Mouse (Mus musculus): ENCODE measurements around the gene Tmprss6. TPM values are rescaled to one million over a fixed set of nuclear protein-coding genes. Genes with fewer than 3 reads are reported as not detected.

Gene Tmprss6
- total RNA-seq, 2 experiments from 2014 or later, result not detected

DNA sequence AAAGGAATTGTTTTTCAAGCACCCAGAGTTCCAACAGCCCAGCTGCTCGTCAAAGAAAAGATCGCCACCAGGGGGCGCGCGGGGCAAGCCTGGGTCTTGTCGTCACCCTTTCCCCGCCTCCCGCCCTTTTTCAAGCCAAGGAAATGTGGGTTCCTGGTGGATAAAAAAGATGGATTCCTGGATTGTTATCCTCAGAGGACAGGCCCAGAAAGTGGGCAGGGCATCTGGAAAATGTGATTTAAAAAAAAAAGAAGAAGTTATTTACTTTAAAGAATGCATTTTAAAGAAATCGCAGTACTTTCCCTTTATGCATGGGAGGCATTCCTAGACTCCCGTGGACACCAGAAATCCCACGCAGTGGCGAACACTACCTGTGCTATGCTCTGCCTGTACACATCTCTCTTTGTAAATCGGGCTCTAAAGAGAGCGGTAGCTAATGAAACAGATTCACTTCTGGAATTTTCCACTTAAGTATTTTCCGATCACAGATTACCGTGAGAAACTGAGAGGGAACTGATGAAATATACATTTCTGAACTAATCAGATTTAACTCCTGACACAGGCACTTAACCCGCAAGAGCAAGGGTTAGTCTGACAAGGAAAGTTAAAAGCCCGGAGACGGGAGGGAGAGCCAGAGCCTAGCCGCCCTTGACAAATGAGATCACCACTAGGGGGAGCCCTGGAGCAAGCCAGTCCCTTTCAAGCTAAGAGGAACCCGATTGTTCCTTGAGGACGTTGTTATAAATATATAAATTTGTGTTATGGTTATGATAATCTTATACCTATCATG is 20.5 kb downstream of the Tmprss6 start:
- peak; percentile 98 to 99 for DNase-seq (ENCODE audit: low spot score in 2 of 2)

DNA sequence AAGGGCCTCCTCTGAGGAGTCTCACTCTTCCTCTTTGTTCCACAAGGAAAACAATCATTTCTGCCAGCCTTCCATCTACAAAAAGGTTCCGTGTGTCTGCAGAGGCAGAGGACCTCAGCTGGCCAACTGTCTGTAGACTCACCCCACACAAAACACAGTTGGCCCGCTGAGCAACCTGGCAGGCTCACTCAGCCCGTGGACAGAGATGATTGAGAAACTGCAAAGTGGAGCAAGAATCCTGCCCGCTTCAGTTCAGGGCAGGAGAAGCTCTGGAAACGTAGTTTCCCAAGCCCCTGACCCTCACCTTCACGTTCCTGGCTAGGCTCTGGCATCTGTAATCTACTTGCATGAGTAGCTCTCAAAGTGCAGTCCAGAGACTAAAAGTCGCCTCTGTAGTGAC is 21.3 kb downstream of the Tmprss6 start:
- no peak for DNase-seq (ENCODE audit: low spot score in 2 of 2)

DNA sequence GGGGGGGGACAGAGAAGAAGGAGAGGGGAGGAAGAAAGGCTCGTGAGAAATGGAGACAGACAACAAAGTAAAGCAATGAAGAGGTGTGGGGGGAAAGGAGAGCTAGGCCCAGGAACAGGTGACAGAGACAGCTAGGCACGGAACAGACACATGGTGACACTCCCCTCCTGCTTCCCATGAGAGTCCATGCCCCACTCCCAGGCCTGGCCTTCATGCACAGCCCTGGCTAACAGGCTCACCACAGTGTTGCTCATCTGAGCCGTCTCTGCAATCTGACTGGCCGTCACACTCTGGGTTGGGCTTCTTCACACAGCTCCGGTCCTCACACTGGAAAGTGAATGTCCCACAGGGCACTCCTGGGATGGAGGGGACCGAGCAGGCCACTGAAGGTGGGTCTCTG is 24.6 kb downstream of the Tmprss6 start:
- DNase-seq (ENCODE audit: low spot score in 2 of 2), result no peak

DNA sequence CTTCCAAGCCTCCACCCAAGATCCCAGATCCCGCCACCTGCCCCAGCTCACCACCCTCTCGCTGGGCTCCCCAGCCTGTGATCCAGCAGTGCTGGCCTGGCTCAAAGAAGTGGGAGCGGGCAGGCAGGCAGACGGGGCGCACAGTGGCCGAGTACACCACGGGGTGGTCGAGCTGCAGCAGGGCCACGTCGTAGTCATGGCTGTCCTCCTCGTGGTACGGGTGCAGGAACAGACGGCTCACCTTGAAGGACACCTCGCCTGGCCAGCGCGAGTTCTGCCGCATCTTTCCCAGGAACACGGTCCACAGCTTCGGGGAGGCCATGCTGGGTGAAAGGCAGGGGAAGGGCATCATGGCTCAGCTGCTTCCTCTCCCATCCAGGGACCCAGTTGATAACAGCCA is 26.2 kb downstream of the Tmprss6 start:
- peak in 1 of 2 experiments; percentile 13 for DNase-seq (ENCODE audit: low spot score in 2 of 2)

DNA sequence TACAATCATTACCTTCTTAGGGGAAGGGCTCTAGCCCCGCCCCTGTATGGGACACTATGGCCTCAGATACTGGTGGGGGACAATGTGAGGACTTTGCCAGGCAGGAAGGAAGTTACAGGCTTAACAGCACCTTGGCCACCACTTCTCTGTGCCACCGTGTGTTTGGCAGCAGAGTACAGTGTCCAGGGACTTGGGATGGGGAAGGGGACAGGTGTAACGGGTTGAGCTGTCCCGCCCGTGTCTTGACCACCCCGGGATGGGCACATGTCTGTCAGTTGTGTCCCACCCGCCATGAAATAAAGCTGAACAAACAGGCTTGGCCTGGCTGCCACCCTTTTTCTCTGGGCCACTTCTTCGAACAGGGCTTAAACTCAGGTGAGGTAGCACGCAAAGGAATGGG is 29.5 kb downstream of the Tmprss6 start:
- peak in 1 of 2 experiments; percentile 15 for DNase-seq (ENCODE audit: low spot score in 2 of 2)

DNA sequence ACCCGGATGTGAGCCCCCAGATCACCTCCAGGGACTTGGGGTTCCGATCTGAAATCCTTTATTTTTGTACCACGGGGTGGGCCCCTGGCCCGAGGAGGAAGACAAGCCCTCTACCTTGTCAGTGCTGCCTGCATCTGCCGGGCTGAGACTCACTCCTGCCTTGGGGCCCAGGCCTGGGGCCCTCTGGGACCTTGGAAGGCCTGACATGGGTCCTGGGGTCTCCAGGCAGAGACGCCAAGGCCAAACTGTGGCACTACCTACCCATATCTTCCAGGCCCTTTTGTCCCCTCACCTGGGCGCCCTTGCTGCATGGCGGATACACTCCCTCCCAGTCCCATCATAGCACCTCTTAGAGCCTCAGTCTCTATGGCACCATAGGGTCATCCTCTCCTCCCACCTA is 29.9 kb downstream of the Tmprss6 start:
- peak in 1 of 2 experiments; percentile 14 for DNase-seq (ENCODE audit: low spot score in 2 of 2)

DNA sequence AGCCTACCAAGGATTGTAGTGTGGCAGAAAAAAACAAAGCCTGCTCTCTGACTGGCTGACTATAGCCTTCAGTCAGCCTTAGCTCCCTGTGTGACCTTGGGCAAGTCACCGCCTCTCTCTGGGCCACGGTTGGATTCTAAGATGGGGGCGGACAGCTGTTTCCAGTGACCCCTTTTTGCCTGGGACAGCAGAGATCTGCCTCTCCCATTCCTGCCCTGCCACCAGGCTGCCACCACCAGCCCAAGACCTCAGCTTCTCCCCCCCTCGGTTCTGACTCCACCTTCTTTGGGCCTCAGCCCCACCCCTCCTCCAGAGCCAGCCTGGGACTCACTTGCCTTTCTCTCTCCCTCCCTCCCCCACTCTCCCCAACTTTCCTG is 30.4 kb downstream of the Tmprss6 start:
- DNase-seq (ENCODE audit: low spot score in 2 of 2), result peak in 1 of 2 experiments; percentile 25

DNA sequence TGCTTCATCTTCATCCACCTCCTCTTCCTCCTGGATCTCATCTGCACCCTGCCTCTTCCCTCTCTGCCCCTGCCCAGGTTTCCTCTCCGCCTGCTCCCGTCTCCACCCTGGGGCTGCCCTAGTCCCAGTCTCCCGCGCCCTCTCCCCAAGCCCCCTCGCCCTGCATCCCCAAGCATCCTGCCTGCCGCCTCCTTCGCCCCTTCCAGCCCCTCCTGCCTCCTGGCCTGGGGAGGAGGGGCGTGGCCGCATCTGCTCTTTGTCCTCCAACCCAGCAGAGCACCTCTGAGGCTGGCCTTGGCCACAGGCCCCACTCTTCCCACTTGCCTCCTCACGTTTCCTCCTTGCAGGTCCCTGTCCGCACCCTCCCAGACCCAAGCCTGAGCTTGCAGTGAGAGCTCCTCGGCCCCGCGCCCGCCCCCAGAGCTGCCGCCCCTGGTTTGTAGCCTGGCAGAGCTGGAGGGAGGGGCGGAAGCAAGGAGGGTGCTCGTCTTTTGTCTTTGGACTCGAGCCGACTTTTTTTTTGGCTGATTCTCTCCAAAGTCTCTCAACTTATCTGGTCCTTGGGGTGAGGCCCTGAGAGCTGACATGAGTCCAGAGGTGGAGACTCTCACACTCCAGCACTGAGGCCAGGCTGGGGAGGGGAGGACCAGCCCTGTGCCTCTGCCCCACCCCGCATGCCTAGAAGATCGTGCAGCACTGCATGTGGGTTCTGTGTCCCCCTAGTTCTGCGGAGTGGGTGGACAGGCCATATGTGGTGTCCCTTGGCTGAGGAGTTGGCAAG is 31.0 kb downstream of the Tmprss6 start:
- DNase-seq (ENCODE audit: low spot score in 2 of 2), result peak in 1 of 2 experiments; percentile 50

DNA sequence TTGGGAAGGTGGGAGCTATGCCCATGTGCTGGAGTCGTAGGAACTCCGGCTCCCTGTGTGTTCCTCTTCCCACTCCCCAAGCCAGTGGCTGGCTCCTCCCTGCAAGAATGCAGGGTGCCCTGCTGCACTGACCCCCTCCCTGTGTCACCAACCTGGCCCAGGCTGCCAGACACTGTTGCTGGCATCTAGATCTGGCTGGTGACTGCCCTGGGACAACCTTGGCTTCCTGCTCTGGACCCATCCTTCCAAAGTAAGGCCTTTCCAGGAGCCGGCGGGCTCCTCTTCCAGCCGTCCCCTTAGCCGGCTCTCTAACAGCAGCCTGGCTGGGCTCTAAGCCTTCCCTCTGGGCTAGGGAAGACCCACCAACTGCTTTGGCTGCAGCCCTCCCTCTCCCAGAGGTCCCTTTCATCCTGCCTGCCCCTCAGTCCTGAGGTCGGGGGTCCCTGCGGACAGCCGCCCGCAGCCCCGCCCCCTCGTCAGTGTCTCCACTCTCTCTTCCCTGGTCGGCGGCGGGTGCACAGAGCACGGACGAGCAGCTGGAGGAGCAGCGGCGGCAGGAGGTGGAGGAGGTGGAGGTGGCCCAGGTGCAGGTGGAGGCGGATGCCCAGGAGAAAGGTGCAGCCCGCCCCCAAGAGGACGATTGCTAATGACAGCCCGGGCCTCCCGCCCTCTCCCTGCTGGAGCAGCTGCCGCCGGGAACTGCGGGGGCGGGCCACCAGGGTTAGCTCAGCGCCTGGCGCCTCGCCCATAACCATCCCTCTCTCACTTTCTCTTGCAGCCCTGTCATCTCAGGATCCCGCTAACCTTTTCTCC is 31.8 kb downstream of the Tmprss6 start:
- DNase-seq (ENCODE audit: low spot score in 2 of 2), result peak; percentile 80 to 86

DNA sequence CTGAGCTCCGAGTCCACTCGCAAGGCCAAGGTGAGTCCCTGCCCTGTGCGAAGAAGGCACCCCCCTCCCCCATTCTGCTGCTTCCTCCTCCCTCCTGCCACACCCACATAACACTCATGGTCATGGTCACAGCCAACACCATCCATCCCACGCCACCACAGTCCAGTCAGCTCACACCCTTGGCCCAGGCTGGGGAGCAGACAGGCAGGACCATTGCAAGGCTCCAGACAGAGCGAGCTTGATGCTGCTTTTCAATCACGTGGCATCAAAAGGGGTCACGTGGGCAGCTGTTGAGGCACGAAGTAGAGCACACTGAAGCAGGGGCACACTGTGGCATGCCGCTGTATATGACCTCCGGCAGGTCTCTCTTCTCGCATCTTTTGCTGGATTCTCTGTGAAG is 32.8 kb downstream of the Tmprss6 start:
- peak in 1 of 2 experiments; percentile 25 for DNase-seq (ENCODE audit: low spot score in 2 of 2)

DNA sequence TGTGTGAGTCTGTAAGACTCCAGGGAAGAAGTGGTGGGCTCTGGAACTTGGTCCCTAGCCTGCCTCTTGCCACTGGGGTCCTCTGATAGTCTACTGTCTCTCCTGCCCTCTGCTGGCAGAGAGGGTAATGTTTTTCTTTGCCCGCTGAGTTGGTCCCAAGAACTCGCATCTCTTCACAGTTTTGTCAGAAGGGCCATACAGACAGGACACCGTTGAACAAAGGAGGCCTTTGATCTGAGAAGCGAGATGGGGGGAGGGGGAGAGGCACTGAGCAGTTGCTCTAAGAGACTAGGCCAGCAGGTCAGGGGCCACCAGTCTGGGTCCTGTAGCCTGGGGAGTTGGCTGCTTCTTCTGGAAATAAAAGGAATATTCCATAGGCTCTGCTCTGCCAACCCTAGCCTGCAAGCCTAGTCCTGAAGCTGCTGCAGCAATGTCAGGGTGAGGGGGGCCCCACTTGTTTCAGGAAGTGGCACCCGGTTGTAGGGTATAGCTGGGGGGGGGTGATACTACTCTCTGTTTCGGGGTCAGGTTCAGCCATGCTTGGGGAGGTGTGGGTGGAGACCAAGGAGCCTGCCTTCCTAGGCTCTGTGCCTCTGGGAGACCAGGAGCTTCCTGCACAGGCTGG is 33.4 kb downstream of the Tmprss6 start:
- peak; percentile 73 to 77 for DNase-seq (ENCODE audit: low spot score in 2 of 2)

DNA sequence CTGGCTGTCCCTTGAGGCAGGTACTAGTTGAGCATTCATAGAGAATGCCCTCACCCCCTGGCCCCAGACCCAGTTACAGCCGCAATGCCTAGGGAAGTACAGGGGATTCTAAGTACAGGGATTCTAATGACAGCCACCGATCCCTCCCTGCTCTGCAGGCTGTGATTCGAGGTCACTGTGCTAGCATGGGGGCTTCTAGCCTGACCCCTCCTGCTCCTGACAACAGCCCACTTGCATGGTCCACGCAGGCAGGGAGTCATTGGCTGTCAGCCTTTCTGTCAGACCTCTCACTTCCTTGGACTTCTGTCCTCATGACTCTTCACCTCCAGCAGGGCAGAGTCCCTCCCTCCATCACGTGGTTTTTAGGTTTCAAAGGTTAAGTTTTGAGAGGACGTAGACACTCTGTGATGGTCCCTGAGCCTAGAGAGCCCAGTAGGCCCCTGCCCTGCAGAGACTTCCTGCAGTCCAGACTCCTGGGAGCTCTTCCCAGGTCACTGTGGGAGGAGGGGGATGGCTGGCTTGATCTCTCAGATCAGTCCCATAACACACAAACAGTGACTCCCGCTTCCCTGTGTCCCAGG is 36.8 kb downstream of the Tmprss6 start:
- DNase-seq (ENCODE audit: low spot score in 2 of 2), result no peak

DNA sequence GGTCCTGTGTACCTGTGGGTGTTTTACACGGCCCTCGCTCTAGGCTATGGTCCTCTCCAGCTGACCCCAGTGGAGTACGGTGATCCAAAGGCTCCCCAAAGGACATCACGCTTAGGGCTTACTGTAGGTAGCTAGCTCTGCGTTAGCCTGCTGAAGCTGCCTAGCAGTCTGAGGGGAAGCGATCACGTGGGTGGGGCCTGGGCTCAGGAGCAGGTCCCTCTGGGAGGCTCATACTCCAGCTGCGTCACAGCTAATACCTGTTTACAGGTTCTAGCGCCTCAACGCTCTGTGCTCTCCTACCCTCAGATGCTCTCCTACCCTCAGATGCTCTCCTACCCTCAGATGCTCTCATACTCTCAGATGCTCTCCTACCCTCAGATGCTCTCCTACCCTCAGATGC is 37.6 kb downstream of the Tmprss6 start:
- no peak for DNase-seq (ENCODE audit: low spot score in 2 of 2)

DNA sequence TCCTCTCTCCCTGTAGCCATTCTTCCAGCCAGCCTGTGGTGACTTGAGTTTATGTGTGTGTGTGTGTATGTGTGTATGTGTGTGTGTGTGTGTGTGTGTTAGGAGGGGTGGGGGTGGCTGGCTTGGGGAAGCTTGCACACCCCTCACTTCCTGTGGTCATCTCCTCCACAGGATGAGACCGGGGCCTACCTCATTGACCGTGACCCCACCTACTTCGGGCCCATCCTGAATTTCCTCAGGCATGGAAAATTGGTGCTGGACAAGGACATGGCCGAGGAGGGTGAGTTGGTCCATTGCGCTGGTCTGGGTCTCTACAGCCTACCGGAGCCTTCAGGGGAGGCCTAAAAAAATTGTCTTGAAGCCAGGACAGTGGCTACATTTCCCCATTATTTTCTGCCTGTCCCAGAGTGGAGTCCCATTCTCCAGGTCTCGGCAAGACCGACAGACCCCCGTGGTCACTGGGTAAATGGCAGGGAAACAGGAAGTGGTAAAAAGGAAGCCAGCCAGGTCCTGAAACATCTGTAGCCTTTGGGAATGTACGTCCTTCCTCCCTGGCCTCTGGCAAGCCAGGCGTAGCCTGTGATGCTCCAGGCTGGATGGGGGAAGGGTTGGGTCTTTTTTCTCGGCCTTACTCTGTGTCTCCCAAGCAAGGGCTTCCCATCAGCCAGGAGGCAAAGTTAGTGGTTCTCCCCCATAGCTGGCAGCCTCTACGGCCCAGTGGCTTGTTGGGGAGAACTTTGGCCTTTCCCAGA is 38.4 kb downstream of the Tmprss6 start:
- no peak for DNase-seq (ENCODE audit: low spot score in 2 of 2)

DNA sequence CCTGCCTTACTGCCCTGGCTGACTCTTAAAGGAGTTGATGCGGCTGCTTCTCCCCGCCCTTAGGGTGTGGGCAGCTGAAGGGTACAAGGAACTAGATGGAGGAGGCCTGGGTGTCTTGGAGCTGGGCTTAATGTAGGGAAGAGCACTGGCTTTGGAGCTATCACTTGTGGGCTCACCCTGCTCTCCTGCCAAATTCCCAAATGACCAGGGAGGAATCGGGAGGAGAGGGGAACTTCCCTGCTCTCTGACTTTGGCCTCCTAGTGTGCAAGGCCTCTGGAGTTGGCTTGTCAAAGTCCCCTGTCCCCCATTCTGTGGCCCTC is 39.3 kb downstream of the Tmprss6 start:
- DNase-seq (ENCODE audit: low spot score in 2 of 2), result no peak

DNA sequence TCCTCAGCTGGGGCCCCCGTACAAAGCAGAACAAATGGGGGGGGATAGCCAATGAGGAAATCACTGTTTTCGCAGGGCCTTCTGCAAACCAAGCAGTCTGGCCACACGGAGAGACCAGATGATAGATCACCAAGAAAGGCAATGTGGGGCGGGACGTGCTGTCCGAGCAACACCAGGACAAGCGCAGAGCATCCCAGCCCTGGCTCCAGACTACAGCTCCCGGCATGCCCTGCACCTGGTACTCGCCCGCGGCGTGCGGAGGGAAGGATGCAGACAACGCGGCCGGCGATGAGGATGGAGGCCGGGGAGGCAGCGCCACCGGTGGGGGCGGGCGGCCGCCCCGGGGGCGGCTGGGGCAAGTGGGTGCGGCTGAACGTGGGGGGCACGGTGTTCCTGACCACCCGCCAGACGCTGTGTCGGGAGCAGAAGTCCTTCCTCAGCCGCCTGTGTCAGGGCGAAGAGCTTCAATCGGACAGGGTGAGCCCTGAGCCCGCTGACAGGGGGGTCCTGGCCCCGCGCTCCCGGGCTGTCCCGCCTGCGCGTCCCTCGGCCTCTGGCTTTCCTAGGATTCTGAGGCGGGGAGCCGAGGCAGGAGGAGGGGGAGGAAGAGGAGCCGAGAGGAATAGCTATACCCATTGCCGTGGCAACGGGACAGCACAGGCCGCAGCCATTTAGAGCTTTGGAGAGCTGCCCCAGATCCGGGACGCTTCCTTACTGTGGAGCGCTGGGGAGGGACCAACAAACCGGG is 39.9 kb downstream of the Tmprss6 start, which contains the start of gene Kctd17:
Kctd17 (plus strand) TSS at position 174 of the 748 bp plus-strand sequence.
- peak; percentile 74 to 82 for DNase-seq (ENCODE audit: low spot score in 2 of 2)

DNA sequence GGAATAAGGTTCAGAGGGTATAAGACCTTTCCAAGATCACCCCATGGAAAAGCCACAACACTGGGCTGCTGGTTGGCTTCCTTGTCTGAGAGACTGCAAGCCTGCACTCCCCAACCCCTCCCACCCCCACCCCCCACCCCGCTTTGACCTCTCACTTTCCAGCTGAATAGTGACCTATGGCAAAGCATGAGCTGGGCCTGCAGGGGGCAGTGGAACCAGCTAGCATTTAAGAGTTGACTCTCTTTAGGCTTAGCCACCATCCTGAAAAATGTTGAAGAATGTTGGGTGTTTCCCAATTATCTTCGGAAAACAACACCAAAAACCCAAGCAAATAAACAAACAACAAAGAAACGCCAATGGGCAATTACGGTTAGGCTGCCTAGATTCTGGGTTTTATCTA is 43.2 kb downstream of the Tmprss6 start:
- DNase-seq (ENCODE audit: low spot score in 2 of 2), result no peak

DNA sequence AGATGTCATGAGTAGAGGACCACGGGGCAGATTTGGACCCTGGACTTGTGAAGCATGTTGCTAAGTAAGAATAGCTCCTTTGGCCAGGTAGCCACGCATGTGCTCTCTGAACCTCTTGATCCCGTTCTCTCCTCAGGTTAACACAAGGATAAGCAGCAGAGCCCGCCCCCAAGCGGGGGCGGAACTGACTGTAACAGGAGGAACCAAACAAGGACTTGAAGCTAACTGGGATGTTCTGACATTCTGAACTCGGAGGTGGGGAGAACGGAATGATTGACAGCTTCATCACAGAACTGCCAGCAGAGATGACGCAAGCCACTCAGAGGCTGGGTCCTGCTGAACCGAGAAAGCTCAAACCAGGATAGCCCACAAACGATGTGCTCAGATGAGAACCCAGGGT is 43.9 kb downstream of the Tmprss6 start:
- DNase-seq (ENCODE audit: low spot score in 2 of 2), result no peak
